Mouse (Mus musculus) stomach, postnatal 0 days (tissue): ENCODE measurements around the gene Cers6.

Experiments used
- CTCF ChIP-seq: IDR thresholded peaks from 2 replicates; pipeline ENCODE4 v1.5.1; 2016; ENCODE audit warnings: antibody characterized with exemption, low read depth, mild to moderate bottlenecking, moderate library complexity
- EP300 ChIP-seq: optimal IDR thresholded peaks from 2 replicates; pipeline ENCODE3; 2016; ENCODE audit warnings: antibody characterized with exemption

DNA sequence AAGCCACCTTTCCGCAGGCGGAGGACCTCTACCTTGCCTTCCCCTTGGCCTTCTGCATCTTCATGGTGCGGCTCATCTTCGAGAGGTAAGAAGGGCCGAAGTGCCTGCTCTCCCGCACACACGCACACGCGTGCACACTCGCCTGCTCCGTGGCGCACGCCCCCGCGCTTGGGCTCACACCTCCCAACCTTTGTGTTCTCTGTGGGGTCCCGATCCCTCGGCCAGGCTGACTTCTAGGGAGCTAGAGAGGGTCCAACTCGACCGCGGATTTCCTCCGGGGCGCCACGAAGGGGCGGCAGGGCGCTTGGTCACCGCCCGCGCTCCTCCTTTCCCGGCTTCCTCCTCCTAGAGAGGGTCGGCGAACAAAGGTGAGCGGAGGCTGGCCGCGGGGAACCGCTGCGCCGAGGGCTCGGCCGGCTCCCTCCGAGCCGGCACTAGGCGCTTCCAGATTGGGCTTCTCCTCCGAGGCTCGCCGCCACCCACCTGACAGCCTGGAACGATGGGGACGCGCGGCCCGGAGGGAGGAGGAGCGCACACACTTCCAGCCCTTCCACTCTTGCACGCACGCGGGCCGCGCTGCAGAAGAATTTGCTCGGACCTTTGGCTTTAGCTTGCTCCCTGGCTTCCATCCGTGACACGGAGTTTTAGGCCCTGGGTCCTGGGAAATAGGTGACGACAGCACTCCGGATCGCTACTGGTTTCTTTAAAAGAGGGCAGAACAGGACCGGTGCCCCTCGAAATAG is 651 bp downstream of the Cers6 start:
- TF ChIP-seq CTCF (no peak), EP300 (no peak)
